Mouse (Mus musculus) olfactory bulb, adult 2 months (tissue): ENCODE data around the gene Csnk1e. TPM values are rescaled to one million over a fixed set of nuclear protein-coding genes. Genes with fewer than 3 reads are reported as not detected.

Experiments
- H3K27ac ChIP-seq: fragments of 200-500 bp; 2 replicates; pipeline ENCODE4 v1.5.1; 2012; ENCODE audit warnings: low read depth, low read length; ENCODE audit not compliant: insufficient read depth
- H3K4me1 ChIP-seq: fragments of 200-500 bp; 2 replicates; pipeline ENCODE4 v1.6.1; 2012; ENCODE audit warnings: low read length; ENCODE audit not compliant: control insufficient read depth, insufficient read depth
- H3K4me3 ChIP-seq: fragments of 200-500 bp; 2 replicates; pipeline ENCODE4 v1.5.1; 2012; ENCODE audit warnings: mild to moderate bottlenecking, low read depth, low read length, moderate library complexity; ENCODE audit not compliant: insufficient read depth
- CTCF ChIP-seq: fragments of 200-500 bp; IDR thresholded peaks from 2 replicates; pipeline ENCODE4 v1.5.1; 2012; ENCODE audit warnings: low read depth, mild to moderate bottlenecking, low read length, moderate library complexity; ENCODE audit not compliant: insufficient read depth
- POLR2A ChIP-seq: fragments of 200-500 bp; IDR thresholded peaks from 2 replicates; pipeline ENCODE4 v1.6.1; 2012; ENCODE audit warnings: mild to moderate bottlenecking, low read depth, low read length, moderate library complexity; ENCODE audit not compliant: insufficient read depth
- WGBS: fragments of 180-500 bp; shearing (Covaris S2); methylation state at CpG from one replicate; pipeline ENCODE4 v1.1.7; 2018; 5-methylcytosine and 5-hydroxymethylcytosine counted together
- polyA plus RNA-seq: library from polyadenylated mRNA; stranded (reverse); fragments of >200 nt; gene quantifications from 2 replicates; pipeline ENCODE4 v1.2.4, GENCODE M21; 2012; ENCODE audit warnings: low replicate concordance; ENCODE audit not compliant: missing spikeins, insufficient read depth, insufficient read length

Gene Csnk1e
- polyA plus RNA-seq, 1 experiment, result not detected

DNA sequence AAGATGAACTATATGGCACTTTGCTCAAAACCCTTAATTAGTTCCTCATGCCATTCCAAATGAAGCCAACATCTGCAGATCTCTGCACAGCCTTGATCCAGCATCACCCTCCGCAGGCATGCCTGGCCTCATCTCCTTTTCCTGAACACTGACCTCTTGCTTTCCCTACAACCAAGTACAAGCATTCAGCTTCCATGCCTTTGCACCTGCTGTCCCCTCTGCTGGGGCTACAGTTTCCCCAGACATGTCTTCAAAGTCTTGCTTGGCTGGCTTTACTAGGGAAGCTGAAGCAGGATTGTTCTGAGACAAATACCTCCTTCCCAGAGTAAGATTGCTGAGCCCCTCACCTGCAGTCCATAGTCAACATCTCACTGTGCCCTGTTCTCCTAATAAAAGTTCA, 51.1 kb downstream of the Csnk1e start:
- 39% methylated on average over 1 of the region's 1 CpGs for WGBS
- Histone ChIP-seq H3K4me3 (no peak overlapping the region), H3K27ac (no peak overlapping the region), H3K4me1 (peaks cover 35% of the 10 kb centered on the region)
- TF ChIP-seq CTCF (no peak), POLR2A (no peak)

DNA sequence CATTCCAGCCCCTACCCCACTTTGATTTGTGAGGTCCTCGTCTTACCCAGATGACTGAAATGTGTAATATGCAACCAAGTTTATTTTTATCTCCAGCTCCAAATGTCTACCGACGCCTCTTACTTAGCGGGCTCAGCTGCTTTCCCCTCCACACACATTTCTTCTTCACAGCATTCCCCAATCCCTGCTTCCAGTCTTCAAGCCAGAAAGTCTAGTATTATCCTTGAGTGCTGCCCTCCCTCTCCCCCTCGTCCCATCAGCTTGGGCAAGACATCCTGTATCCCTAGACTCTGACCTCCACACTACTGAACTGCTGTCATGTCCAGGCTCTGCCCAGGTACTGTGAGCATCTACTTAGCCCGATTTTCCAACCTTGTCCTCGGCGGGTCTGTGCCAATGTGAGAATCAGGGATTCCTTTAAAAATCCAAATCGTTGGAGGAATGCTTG, 51.6 kb downstream of the Csnk1e start:
- whole genome bisulfite sequencing, result 18% methylated on average over 9 of the region's 9 CpGs
- TF ChIP-seq POLR2A (no peak), CTCF (no peak)
- Histone ChIP-seq H3K27ac (peak overlapping the region; percentile 85; the same call in 1 of the 2 replicates), H3K4me1 (peaks cover 36% of the 10 kb centered on the region), H3K4me3 (peak overlapping the region; percentile 88)

DNA sequence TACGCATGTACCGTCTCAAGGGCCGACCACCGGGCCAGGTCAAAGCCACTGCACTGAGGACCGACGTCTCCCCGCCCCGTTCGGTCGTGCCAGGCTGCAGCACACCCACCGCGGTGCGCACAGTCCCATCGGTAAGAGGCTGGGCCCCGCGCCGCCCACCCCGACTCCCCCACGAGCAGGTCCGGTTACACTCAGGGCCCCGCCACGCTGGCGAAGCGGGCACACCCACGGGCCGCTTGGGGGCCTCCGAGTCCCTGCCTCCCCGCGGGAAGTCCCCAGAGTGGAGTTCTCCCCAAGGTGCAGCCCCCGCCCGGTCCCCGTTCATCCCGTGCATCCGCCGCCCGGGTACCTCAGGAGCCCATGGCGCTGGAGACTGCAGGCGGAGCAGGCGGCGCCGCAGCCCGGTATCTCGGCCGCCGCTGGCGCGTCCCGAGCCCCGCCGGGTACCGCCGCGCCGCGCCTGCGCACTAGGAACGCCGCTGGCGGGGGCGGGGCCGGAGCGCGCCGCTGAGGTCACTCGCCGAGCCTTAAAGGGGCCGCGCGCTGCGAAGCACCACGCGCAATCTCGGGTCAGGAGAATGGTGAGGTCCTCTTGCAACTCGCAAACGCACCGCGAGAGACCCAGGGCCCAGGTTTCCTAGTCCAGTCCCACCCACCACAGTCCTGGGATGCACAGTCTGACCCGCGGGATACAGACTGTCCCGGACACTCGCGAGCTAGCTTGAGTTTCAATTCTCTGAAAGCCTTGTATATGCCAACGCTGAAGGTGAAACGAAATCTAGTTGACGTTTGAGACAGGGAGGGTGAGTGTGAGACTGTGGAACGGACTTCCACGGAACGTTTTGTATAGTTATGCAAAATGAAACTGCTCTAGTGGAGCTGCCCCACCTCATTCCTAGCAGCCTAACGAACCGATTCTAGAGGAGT, 52.3 kb downstream of the Csnk1e start, which contains the start of gene Tmem184b:
Gene Tmem184b, minus strand, starts transcription at position 734 of the 927 bp plus-strand sequence.
- H3K27ac ChIP-seq, result peak within 1 kb of the TSS; percentile 85
- H3K4me3 ChIP-seq, result peak within 1 kb of the TSS; percentile 88
- under 1% methylated on average over 90 of the region's 90 CpGs for WGBS
- peaks cover 40% of the 10 kb centered on the region for H3K4me1 ChIP-seq
- TF ChIP-seq CTCF (no peak; the same call in 1 of the 2 replicates), POLR2A (peak; percentile 95)

GRCm38 (mm10) chr15:79402176-79402575, 53.2 kb downstream of the Csnk1e start:
- TF ChIP-seq CTCF (no peak), POLR2A (no peak)
- no peak overlapping the region for H3K27ac ChIP-seq
- peaks cover 44% of the 10 kb centered on the region for H3K4me1 ChIP-seq
- peak overlapping the region; percentile 88 for H3K4me3 ChIP-seq
- WGBS, result 18% methylated on average over 5 of the region's 5 CpGs

DNA sequence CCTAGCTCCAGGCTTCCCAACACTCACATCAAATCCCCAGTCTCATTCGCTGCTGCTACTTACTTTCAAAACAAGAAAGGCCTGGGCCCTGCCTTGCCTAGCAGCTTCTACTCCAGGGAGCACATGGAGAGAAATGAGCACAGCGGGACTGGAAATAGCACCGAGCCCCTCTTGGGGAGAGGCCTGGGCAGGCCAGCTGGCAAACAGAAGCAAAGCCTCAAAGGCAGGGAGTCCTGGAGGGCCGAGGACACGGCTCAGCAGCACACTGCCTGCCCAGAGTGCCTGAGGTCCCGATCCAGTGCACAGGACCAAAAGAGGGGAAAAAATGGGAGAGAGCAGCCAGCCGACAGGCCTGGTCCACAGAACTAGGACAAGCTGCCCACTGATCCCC, 54.4 kb downstream of the Csnk1e start:
- H3K4me3 ChIP-seq, result peak overlapping the region; percentile 9; the same call in 1 of the 2 replicates
- WGBS, result 22% methylated on average over 7 of the region's 7 CpGs

GRCm38 (mm10) chr15:79400134-79400974, 55.0 kb downstream of the Csnk1e start:
- WGBS, result 67% methylated on average over 6 of the region's 6 CpGs
- H3K27ac ChIP-seq, result peak overlapping the region; percentile 19; the same call in 1 of the 2 replicates
- TF ChIP-seq CTCF (no peak), POLR2A (no peak)
- H3K4me1 ChIP-seq, result peaks cover 55% of the 10 kb centered on the region
- no peak overlapping the region for H3K4me3 ChIP-seq

More for the DNA sequence above, 54.4 kb downstream of the Csnk1e start:
- Histone ChIP-seq H3K27ac (no peak overlapping the region), H3K4me1 (peaks cover 49% of the 10 kb centered on the region)
- no peak for TF ChIP-seq POLR2A
- TF ChIP-seq CTCF, result no peak

- no peak for TF ChIP-seq CTCF
- TF ChIP-seq POLR2A, result no peak
- Histone ChIP-seq H3K4me1 (peaks cover 64% of the 10 kb centered on the region), H3K4me3 (no peak overlapping the region), H3K27ac (peak overlapping the region; percentile 19; the same call in 1 of the 2 replicates)
- WGBS, result 61% methylated on average over 14 of the region's 14 CpGs
Measured at GRCm38 (mm10) chr15:79399231-79400052, 55.9 kb downstream of the Csnk1e start.

DNA sequence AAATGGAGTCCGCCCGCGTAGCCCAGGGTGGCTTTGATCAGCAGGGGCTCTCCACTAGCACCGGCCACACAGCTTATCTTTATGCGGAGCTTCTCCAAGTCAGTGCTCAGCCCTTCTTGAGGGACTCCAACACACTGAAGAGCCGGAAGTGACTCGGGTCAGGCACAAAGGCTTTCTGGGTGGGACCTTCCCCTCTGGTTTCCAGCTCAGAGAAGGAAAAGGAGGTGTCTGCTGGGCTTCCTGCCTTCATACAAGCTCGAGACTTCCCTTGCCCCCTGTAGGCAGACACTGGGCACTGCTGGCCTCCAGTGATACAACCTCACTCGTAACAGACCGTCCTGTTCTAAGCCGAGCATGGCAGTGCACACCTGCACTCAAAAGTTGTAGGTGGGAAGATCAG, 58.6 kb downstream of the Csnk1e start:
- Histone ChIP-seq H3K4me1 (peaks cover 73% of the 10 kb centered on the region), H3K27ac (no peak overlapping the region), H3K4me3 (no peak overlapping the region)
- TF ChIP-seq POLR2A, result no peak
- TF ChIP-seq CTCF, result peak; percentile 36; the same call in 1 of the 2 replicates
- WGBS, result 86% methylated on average over 11 of the region's 11 CpGs
